Mouse (Mus musculus): ENCODE measurements around the gene Sugct. TPM values are rescaled to one million over a fixed set of nuclear protein-coding genes. Genes with fewer than 3 reads are reported as not detected.

The Sugct gene
- polyA plus RNA-seq, 1 experiment: not detected

GRCm38 (mm10) chr13:16821785-16822184 is 873.6 kb downstream of the Sugct start:
- TF ChIP-seq POLR2A (IDR thresholded peaks at IDR 0.05; ENCODE audit: borderline replicate concordance, control insufficient read depth, low read depth, low read length) (no peak), CTCF (IDR thresholded peaks at IDR 0.05; ENCODE audit: control insufficient read depth, insufficient read depth, low read length) (no peak)
- no peaks in the 10 kb centered on the region for H3K4me1 ChIP-seq (ENCODE audit: control insufficient read depth, insufficient read depth, low read length)
- 85% methylated on average over 4 of the region's 4 CpGs for WGBS
- H3K27ac ChIP-seq (ENCODE audit: control insufficient read depth, insufficient read depth, low read depth, low read length, poor library complexity): no peak overlapping the region
- H3K4me3 ChIP-seq (replicated peaks; ENCODE audit: control insufficient read depth, low read depth, low read length): no peak overlapping the region

GRCm38 (mm10) chr13:16817471-16817870 is 877.9 kb downstream of the Sugct start:
- Histone ChIP-seq H3K4me3 (replicated peaks; ENCODE audit: control insufficient read depth, low read depth, low read length) (no peak overlapping the region), H3K27ac (ENCODE audit: control insufficient read depth, insufficient read depth, low read depth, low read length, poor library complexity) (no peak overlapping the region), H3K4me1 (ENCODE audit: control insufficient read depth, insufficient read depth, low read length) (no peaks in the 10 kb centered on the region)
- 67% methylated on average over 6 of the region's 6 CpGs for WGBS
- TF ChIP-seq CTCF (IDR thresholded peaks at IDR 0.05; ENCODE audit: control insufficient read depth, insufficient read depth, low read length) (no peak), POLR2A (IDR thresholded peaks at IDR 0.05; ENCODE audit: borderline replicate concordance, control insufficient read depth, low read depth, low read length) (no peak)

DNA sequence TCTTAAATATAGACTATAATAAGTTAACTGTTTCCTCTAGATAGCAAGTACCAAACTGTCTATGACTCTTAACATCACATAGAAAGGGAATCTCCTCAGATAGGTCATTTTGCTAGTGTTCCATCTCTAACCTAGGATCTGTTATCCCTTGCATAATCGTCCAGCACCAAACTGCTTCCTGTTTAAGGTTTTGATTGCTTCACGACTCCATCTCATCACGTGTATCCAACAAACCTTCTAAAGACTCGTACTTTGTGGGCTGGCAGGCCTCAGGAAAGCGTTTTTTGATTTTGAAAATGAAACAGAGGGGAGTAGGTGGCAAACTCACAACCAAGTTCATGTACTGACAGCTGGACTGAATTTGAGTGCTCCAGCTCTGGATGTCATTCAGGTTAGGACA is 878.6 kb downstream of the Sugct start:
- no peak overlapping the region for H3K4me3 ChIP-seq (replicated peaks; ENCODE audit: control insufficient read depth, low read depth, low read length)
- TF ChIP-seq POLR2A (IDR thresholded peaks at IDR 0.05; ENCODE audit: borderline replicate concordance, control insufficient read depth, low read depth, low read length) (no peak), CTCF (IDR thresholded peaks at IDR 0.05; ENCODE audit: control insufficient read depth, insufficient read depth, low read length) (no peak)
- WGBS: 9% methylated on average over 5 of the region's 5 CpGs
- no peak overlapping the region for H3K27ac ChIP-seq (ENCODE audit: control insufficient read depth, insufficient read depth, low read depth, low read length, poor library complexity)
- no peaks in the 10 kb centered on the region for H3K4me1 ChIP-seq (ENCODE audit: control insufficient read depth, insufficient read depth, low read length)

GRCm38 (mm10) chr13:16812268-16812667 is 883.1 kb downstream of the Sugct start:
- Histone ChIP-seq H3K27ac (ENCODE audit: control insufficient read depth, insufficient read depth, low read depth, low read length, poor library complexity) (no peak overlapping the region), H3K4me3 (replicated peaks; ENCODE audit: control insufficient read depth, low read depth, low read length) (no peak overlapping the region), H3K4me1 (ENCODE audit: control insufficient read depth, insufficient read depth, low read length) (no peaks in the 10 kb centered on the region)
- TF ChIP-seq POLR2A (IDR thresholded peaks at IDR 0.05; ENCODE audit: borderline replicate concordance, control insufficient read depth, low read depth, low read length) (no peak), CTCF (IDR thresholded peaks at IDR 0.05; ENCODE audit: control insufficient read depth, insufficient read depth, low read length) (no peak)
- WGBS: 80% methylated on average over 2 of the region's 2 CpGs

Other genes with a start within 250 kb of the Sugct start
- gene Mplkip, start 361 bp downstream of the Sugct start, polyA plus RNA-seq (2011; ENCODE audit: insufficient read depth, insufficient read length, low replicate concordance, missing spikeins): 19.7 and 24.7 TPM in 2 replicates
- gene Cdk13, start 109.5 kb upstream of the Sugct start, polyA plus RNA-seq (2011; ENCODE audit: insufficient read depth, insufficient read length, low replicate concordance, missing spikeins): 12.4 and 15.5 TPM in 2 replicates
- 8.8 and 19.0 TPM in 2 replicates for gene Rala, start 248.7 kb upstream of the Sugct start, polyA plus RNA-seq (2011; ENCODE audit: insufficient read depth, insufficient read length, low replicate concordance, missing spikeins)